Mouse (Mus musculus) liver, postnatal 0 days (tissue): Measurements from ENCODE around the gene Ccdc88a.

Experiments
- CTCF ChIP-seq: sonication (generic); IDR thresholded peaks from 2 replicates; pipeline ENCODE4 v1.5.1; 2016; ENCODE audit warnings: antibody characterized with exemption, low read depth
- EP300 ChIP-seq: IDR thresholded peaks from 2 replicates; pipeline ENCODE4 v1.6.1; 2016; ENCODE audit warnings: antibody characterized with exemption, low read depth, mild to moderate bottlenecking

DNA sequence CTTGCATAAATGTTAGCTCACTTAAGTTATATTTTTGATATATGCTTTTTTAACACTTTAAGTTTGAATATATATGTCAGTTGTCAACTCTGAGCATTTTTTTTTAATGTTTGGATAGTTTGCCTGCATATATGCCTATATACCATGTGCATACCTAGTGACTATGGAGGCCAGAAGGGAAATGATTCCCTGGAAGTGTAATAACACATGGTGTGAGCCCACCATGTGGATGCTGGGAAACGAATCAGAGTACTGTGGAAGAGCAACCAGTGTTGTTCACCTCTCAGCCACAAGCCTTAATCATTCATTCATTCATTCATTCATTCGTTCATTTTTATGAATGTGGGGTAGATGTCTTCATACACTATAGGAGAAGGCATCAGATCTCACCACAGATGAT, 26.9 kb downstream of the Ccdc88a start:
- TF ChIP-seq EP300 (no peak), CTCF (no peak)
